Mouse (Mus musculus) erythroblast, embryonic 14.5 days (primary cell): ENCODE data around the gene Adam1a. TPM values are rescaled to one million over a fixed set of nuclear protein-coding genes. Genes with fewer than 3 reads are reported as not detected.
"Not testable (repeated sequence)": the region's sequence is repeated elsewhere in the genome, so short reads cannot be mapped to it uniquely, and the experiment has no call there.

Source experiments
- H3K27me3 ChIP-seq: 2 replicates; pipeline ENCODE4 v1.6.1; 2012; ENCODE audit warnings: inconsistent platforms; ENCODE audit not compliant: control insufficient read depth
- H3K36me3 ChIP-seq: 2 replicates; pipeline ENCODE4 v1.6.1; 2012; ENCODE audit warnings: mild to moderate bottlenecking, inconsistent platforms; ENCODE audit not compliant: control insufficient read depth
- H3K4me1 ChIP-seq: 2 replicates; pipeline ENCODE4 v1.6.1; 2012; ENCODE audit warnings: inconsistent platforms; ENCODE audit not compliant: control insufficient read depth
- H3K4me3 ChIP-seq: replicated peaks from 2 replicates; pipeline ENCODE3; 2012; ENCODE audit warnings: moderate library complexity, mild to moderate bottlenecking, inconsistent platforms
- H3K9me3 ChIP-seq: 2 replicates; pipeline ENCODE4 v1.6.1; 2012; ENCODE audit warnings: low read length, inconsistent platforms, mixed read lengths; ENCODE audit not compliant: control insufficient read depth
- GATA1 ChIP-seq: IDR thresholded peaks from 2 replicates; pipeline ENCODE4 v1.6.1; 2012; ENCODE audit warnings: low read length, inconsistent platforms, mixed read lengths
- TAL1 ChIP-seq: IDR thresholded peaks from 3 replicates; pipeline ENCODE4 v1.6.1; 2012; ENCODE audit warnings: low read length, inconsistent platforms, mixed read lengths
- polyA plus RNA-seq: library from polyadenylated mRNA; stranded (reverse); fragments of >175 nt; gene quantifications from 2 replicates; pipeline ENCODE4 v1.2.3, GENCODE M21; 2012

Gene Adam1a
- polyA plus RNA-seq, 1 experiment, result 0.01 TPM

GRCm38 (mm10) chr5:121541235-121541634 lies 4.0 kb downstream of the Adam1a start:
- Histone ChIP-seq H3K4me3 (no peak overlapping the region), H3K4me1 (peaks cover 57% of the 10 kb centered on the region), H3K9me3 (no peaks in the 10 kb centered on the region), H3K36me3 (peaks cover 63% of the 10 kb centered on the region), H3K27me3 (no peaks in the 10 kb centered on the region)
- TF ChIP-seq TAL1, result no peak
- no peak for TF ChIP-seq GATA1

- Histone ChIP-seq H3K9me3 (no peaks in the 10 kb centered on the region), H3K4me3 (no peak overlapping the region), H3K4me1 (peaks cover 66% of the 10 kb centered on the region), H3K36me3 (peaks cover 75% of the 10 kb centered on the region), H3K27me3 (no peaks in the 10 kb centered on the region)
- TF ChIP-seq TAL1 (no peak), GATA1 (no peak)
These were observed 5.2 kb downstream of the Adam1a start for GRCm38 (mm10) chr5:121540066-121540465.

GRCm38 (mm10) chr5:121537588-121537987 lies 7.7 kb downstream of the Adam1a start:
- H3K4me1 ChIP-seq, result peaks cover 53% of the 10 kb centered on the region
- no peaks in the 10 kb centered on the region for H3K27me3 ChIP-seq
- no peak for TF ChIP-seq GATA1
- TF ChIP-seq TAL1, result no peak
- H3K36me3 ChIP-seq, result peaks cover 93% of the 10 kb centered on the region
- H3K4me3 ChIP-seq, result no peak overlapping the region
- H3K9me3 ChIP-seq, result peaks cover 2% of the 10 kb centered on the region; the same call in 1 of the 2 replicates

- H3K4me1 ChIP-seq, result peaks cover 48% of the 10 kb centered on the region
These were observed 8.2 kb downstream of the Adam1a start for GRCm38 (mm10) chr5:121536921-121537555.

GRCm38 (mm10) chr5:121535116-121535515 lies 10.2 kb downstream of the Adam1a start:
- H3K4me1 ChIP-seq, result peaks cover 45% of the 10 kb centered on the region
- peaks cover 2% of the 10 kb centered on the region; the same call in 1 of the 2 replicates for H3K9me3 ChIP-seq
- no peaks in the 10 kb centered on the region for H3K27me3 ChIP-seq
- TF ChIP-seq TAL1 (no peak), GATA1 (no peak)
- peak overlapping the region; percentile 34 for H3K4me3 ChIP-seq
- H3K36me3 ChIP-seq, result peaks cover 97% of the 10 kb centered on the region

More at GRCm38 (mm10) chr5:121536921-121537555, 8.2 kb downstream of the Adam1a start:
- no peak for TF ChIP-seq GATA1
- no peak for TF ChIP-seq TAL1
- H3K27me3 ChIP-seq, result no peaks in the 10 kb centered on the region
- H3K9me3 ChIP-seq, result peaks cover 2% of the 10 kb centered on the region; the same call in 1 of the 2 replicates
- peaks cover 93% of the 10 kb centered on the region for H3K36me3 ChIP-seq
- H3K4me3 ChIP-seq, result no peak overlapping the region

GRCm38 (mm10) chr5:121534521-121534920 lies 10.8 kb downstream of the Adam1a start:
- no peaks in the 10 kb centered on the region for H3K27me3 ChIP-seq
- TF ChIP-seq TAL1, result no peak
- no peak for TF ChIP-seq GATA1
- peaks cover 46% of the 10 kb centered on the region for H3K4me1 ChIP-seq
- H3K36me3 ChIP-seq, result peaks cover 98% of the 10 kb centered on the region
- H3K4me3 ChIP-seq, result no peak overlapping the region
- H3K9me3 ChIP-seq, result peaks cover 2% of the 10 kb centered on the region; the same call in 1 of the 2 replicates

- H3K9me3 ChIP-seq, result no peaks in the 10 kb centered on the region
- H3K4me3 ChIP-seq, result no peak overlapping the region
- TF ChIP-seq GATA1 (no peak), TAL1 (no peak)
- peaks cover 5% of the 10 kb centered on the region; the same call in 1 of the 2 replicates for H3K4me1 ChIP-seq
- H3K27me3 ChIP-seq, result no peaks in the 10 kb centered on the region
- H3K36me3 ChIP-seq, result peaks cover 91% of the 10 kb centered on the region
These were observed 18.3 kb downstream of the Adam1a start for GRCm38 (mm10) chr5:121526961-121527360.

- Histone ChIP-seq H3K9me3 (no peaks in the 10 kb centered on the region), H3K4me1 (peaks cover 5% of the 10 kb centered on the region; the same call in 1 of the 2 replicates), H3K36me3 (peaks cover 91% of the 10 kb centered on the region), H3K4me3 (no peak overlapping the region), H3K27me3 (no peaks in the 10 kb centered on the region)
- TF ChIP-seq GATA1, result no peak
- TF ChIP-seq TAL1, result no peak
These were observed 18.8 kb downstream of the Adam1a start for GRCm38 (mm10) chr5:121526526-121526925.

GRCm38 (mm10) chr5:121525774-121526450 lies 19.4 kb downstream of the Adam1a start:
- H3K4me3 ChIP-seq, result no peak overlapping the region

GRCm38 (mm10) chr5:121519758-121520157 lies 25.5 kb downstream of the Adam1a start:
- not testable (repeated sequence) for H3K9me3 ChIP-seq, H3K4me1 ChIP-seq, H3K27me3 ChIP-seq, H3K4me3 ChIP-seq
- peaks cover 61% of the 10 kb centered on the region for H3K36me3 ChIP-seq

More at GRCm38 (mm10) chr5:121525774-121526450, 19.4 kb downstream of the Adam1a start:
- TF ChIP-seq TAL1 (no peak), GATA1 (no peak)
- H3K9me3 ChIP-seq, result no peaks in the 10 kb centered on the region
- no peaks in the 10 kb centered on the region for H3K27me3 ChIP-seq
- peaks cover 91% of the 10 kb centered on the region for H3K36me3 ChIP-seq
- H3K4me1 ChIP-seq, result peaks cover 1% of the 10 kb centered on the region; the same call in 1 of the 2 replicates
